Mouse (Mus musculus) erythroid progenitor cell, adult 5-6 weeks (primary cell): ENCODE results near the gene Comp. TPM values are rescaled to one million over a fixed set of nuclear protein-coding genes. Genes with fewer than 3 reads are reported as not detected.

ENCODE experiments used
- ATAC-seq: replicated peaks from 2 replicates; pipeline ENCODE4 v1.8.0; 2016; ENCODE audit warnings: moderate number of reproducible peaks, mild to moderate bottlenecking, moderate TSS enrichment, inconsistent platforms; ENCODE audit not compliant: poor library complexity, low FRiP score, severe bottlenecking
- total RNA-seq, 2 experiments: library from RNA; stranded (forward) in 1 of 2; stranded (reverse) in 1 of 2; fragments of 150-400 nt in 1 of 2; fragments of 186-747, 209-891 nt in 1 of 2; gene quantifications; 2 replicates each; pipeline versions ENCODE4 v1.2.3 to v1.2.4; 2015 to 2017; ENCODE audit warnings: low replicate concordance in 2 of 2

Gene Comp
- total RNA-seq, 2 experiments from 2014 or later = not detected

DNA sequence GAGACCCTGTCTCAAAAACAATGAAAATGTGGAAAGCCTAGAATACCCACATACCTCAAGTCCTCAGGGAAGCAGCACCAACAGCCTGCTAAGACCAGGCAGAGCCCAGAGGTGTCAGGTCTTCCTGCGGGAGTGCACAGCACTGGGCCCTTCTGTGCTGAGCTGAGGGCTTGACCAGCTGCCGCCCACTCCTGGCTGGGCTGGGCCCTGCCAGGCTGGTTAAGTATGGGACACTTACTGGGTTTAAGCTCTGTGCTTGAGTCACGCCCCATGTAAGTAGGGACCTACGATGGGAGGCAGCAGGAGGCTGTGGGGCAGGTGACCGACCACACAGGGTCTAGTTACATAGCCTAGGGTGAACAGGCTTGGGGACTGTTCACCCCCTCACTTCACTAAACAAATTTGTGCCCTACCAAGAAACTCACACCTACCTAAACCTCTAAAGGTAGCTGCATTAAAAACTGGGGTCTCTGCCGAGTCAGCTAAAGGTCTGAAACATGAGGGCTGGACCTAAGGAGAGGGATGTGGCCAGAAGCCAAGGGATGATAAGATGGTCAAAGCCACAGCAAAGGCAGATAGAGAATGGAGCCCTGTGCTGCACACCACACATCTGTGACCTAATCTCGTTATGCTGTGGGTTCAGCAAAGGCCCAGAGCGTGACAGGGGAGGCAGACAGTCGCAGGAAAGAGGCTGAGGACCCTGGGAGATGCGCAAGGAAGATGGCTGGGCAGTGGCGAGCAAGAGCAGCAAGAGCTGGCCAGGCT lies 46.7 kb downstream of the Comp start:
- no peak for ATAC-seq

GRCm38 (mm10) chr8:70421349-70422104 lies 48.2 kb downstream of the Comp start:
- no peak for ATAC-seq

DNA sequence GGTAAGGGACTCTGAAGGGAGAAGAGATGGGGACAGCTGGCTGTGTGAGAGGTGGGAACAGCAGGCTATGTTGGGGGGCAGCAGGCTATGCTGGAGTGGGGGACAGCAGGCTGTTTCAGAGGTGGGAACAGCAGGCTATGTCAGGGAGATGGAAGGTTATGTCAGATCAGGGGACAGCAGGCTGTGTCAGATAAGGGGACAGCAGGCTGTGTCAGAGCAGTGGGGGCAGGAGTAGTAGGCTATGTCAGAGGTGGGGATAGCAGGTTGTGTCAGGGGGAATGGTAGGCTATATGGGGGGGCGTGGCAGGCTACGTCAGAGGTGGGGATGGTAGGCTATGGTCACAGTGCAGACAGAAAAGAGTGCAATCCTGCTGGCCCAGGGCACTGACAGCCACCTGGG lies 49.4 kb downstream of the Comp start:
- ATAC-seq = no peak

DNA sequence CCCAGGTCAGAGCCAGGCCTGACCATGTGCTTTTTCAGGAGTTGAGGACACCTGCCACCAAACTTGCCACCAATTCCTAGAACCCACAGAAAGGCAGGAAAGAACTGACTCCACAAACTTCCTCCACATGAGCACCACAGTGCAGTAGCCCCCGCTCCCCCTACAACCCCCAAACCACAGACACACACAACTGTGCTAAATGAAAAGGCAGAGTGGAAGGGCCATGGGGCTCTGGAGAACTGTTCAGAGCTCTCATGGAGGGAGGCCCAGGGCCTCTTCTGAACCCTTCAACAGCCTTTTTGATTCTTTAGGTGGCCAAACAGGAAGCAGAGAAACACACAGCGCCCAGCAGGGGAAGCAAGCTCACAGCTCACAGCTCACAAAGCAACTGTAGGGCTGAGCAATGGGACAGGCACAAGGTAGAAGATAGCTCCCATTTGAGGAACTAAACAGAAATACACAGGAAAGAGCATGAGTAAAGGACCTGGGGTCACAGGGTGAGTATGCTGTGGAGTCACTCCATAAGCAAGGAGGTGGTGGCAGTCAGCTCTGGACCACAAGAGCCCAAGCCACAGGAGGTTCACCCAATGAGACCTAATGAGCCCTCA lies 53.0 kb downstream of the Comp start:
- no peak for ATAC-seq

DNA sequence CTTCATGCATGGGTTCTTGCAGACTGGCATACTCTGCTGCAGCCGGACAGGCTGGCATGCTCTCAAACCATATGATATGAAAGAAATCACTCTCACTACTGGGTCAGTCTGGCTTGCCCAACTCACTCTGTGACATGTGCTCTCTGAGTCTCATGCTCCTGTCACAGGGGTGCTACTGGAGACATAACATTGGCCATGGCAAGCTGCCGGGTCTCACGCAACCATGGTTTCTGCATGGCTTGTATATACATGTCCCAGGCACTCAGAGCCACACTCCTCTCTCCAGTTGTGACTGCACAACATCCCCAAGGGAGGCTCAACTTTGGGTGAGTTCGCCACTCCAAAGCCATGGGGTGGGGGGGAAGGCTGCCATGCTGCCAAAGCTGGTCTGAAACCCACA lies 57.9 kb downstream of the Comp start:
- ATAC-seq = no peak

Other genes starting within 250 kb of the Comp start
- 8.3 TPM in 1 of 2 replicates, not detected in the other for gene Nr2c2ap, start 242.2 kb upstream of the Comp start, total RNA-seq (2015; ENCODE audit: low replicate concordance)
- 2.3 TPM in 1 of 2 replicates, not detected in the other for gene Nr2c2ap, start 242.2 kb upstream of the Comp start, total RNA-seq (2017; ENCODE audit: low replicate concordance)
- gene Rfxank, start 234.4 kb upstream of the Comp start, total RNA-seq (2015; ENCODE audit: low replicate concordance) = 5.8 and 16.3 TPM in 2 replicates
- gene Rfxank, start 234.4 kb upstream of the Comp start, total RNA-seq (2017; ENCODE audit: low replicate concordance) = 2.3 and 4.9 TPM in 2 replicates
- gene Borcs8, start 234.1 kb upstream of the Comp start, total RNA-seq (2015; ENCODE audit: low replicate concordance) = 18.7 and 20.5 TPM in 2 replicates
- 17.3 and 24.7 TPM in 2 replicates for gene Borcs8, start 234.1 kb upstream of the Comp start, total RNA-seq (2017; ENCODE audit: low replicate concordance)
- not detected in 2 replicates for gene Mef2b, start 233.8 kb upstream of the Comp start, total RNA-seq (2015; ENCODE audit: low replicate concordance)
- not detected in 2 replicates for gene Mef2b, start 233.8 kb upstream of the Comp start, total RNA-seq (2017; ENCODE audit: low replicate concordance)
- 2.9 and 14.1 TPM in 2 replicates for gene Tmem161a, start 201.2 kb upstream of the Comp start, total RNA-seq (2015; ENCODE audit: low replicate concordance)
- 4.9 and 6.5 TPM in 2 replicates for gene Tmem161a, start 201.2 kb upstream of the Comp start, total RNA-seq (2017; ENCODE audit: low replicate concordance)
- 30.6 and 35.3 TPM in 2 replicates for gene Slc25a42, start 161.3 kb upstream of the Comp start, total RNA-seq (2015; ENCODE audit: low replicate concordance)
- gene Slc25a42, start 161.3 kb upstream of the Comp start, total RNA-seq (2017; ENCODE audit: low replicate concordance) = 16.2 and 24.4 TPM in 2 replicates
- gene Sugp2, start 139.3 kb upstream of the Comp start, total RNA-seq (2015; ENCODE audit: low replicate concordance) = 36.8 and 49.0 TPM in 2 replicates
- gene Sugp2, start 139.3 kb upstream of the Comp start, total RNA-seq (2017; ENCODE audit: low replicate concordance) = 51.5 and 60.7 TPM in 2 replicates
- gene Armc6, start 139.1 kb upstream of the Comp start, total RNA-seq (2015; ENCODE audit: low replicate concordance) = 15.1 and 26.4 TPM in 2 replicates
- 5.1 TPM in 1 of 2 replicates, not detected in the other for gene Armc6, start 139.1 kb upstream of the Comp start, total RNA-seq (2017; ENCODE audit: low replicate concordance)
- gene Homer3, start 90.7 kb upstream of the Comp start, total RNA-seq (2015; ENCODE audit: low replicate concordance) = 1.3 TPM in 1 of 2 replicates, not detected in the other
- gene Homer3, start 90.7 kb upstream of the Comp start, total RNA-seq (2017; ENCODE audit: low replicate concordance) = not detected in 2 replicates
- 2.5 and 9.2 TPM in 2 replicates for gene Ddx49, start 71.1 kb upstream of the Comp start, total RNA-seq (2015; ENCODE audit: low replicate concordance)
- gene Ddx49, start 71.1 kb upstream of the Comp start, total RNA-seq (2017; ENCODE audit: low replicate concordance) = 12.5 and 30.4 TPM in 2 replicates
- gene Cope, start 71.0 kb upstream of the Comp start, total RNA-seq (2015; ENCODE audit: low replicate concordance) = 78.6 and 122 TPM in 2 replicates
- gene Cope, start 71.0 kb upstream of the Comp start, total RNA-seq (2017; ENCODE audit: low replicate concordance) = 16.7 and 51.7 TPM in 2 replicates
- gene Cers1, start 57.8 kb upstream of the Comp start, total RNA-seq (2015; ENCODE audit: low replicate concordance) = not detected in 2 replicates
- not detected in 2 replicates for gene Cers1, start 57.8 kb upstream of the Comp start, total RNA-seq (2017; ENCODE audit: low replicate concordance)
- gene Gdf1, start 43.7 kb upstream of the Comp start, total RNA-seq (2015; ENCODE audit: low replicate concordance) = not detected in 2 replicates
- not detected in 2 replicates for gene Gdf1, start 43.7 kb upstream of the Comp start, total RNA-seq (2017; ENCODE audit: low replicate concordance)
- 18.4 and 20.2 TPM in 2 replicates for gene Upf1, start 20.3 kb upstream of the Comp start, total RNA-seq (2015; ENCODE audit: low replicate concordance)
- gene Upf1, start 20.3 kb upstream of the Comp start, total RNA-seq (2017; ENCODE audit: low replicate concordance) = 32.5 and 43.9 TPM in 2 replicates
- gene Crtc1, start 66.0 kb downstream of the Comp start, total RNA-seq (2015; ENCODE audit: low replicate concordance) = 3.8 and 8.6 TPM in 2 replicates
- gene Crtc1, start 66.0 kb downstream of the Comp start, total RNA-seq (2017; ENCODE audit: low replicate concordance) = 0.64 and 2.3 TPM in 2 replicates
- gene Klhl26, start 103.4 kb downstream of the Comp start, total RNA-seq (2015; ENCODE audit: low replicate concordance) = 5.0 and 10.1 TPM in 2 replicates
- gene Klhl26, start 103.4 kb downstream of the Comp start, total RNA-seq (2017; ENCODE audit: low replicate concordance) = 4.0 and 5.1 TPM in 2 replicates
- gene Tmem59l, start 113.8 kb downstream of the Comp start, total RNA-seq (2015; ENCODE audit: low replicate concordance) = 3.2 TPM in 1 of 2 replicates, not detected in the other
- not detected in 2 replicates for gene Tmem59l, start 113.8 kb downstream of the Comp start, total RNA-seq (2017; ENCODE audit: low replicate concordance)
- gene Crlf1, start 119.6 kb downstream of the Comp start, total RNA-seq (2015; ENCODE audit: low replicate concordance) = not detected in 2 replicates
- 1.4 TPM in 1 of 2 replicates, not detected in the other for gene Crlf1, start 119.6 kb downstream of the Comp start, total RNA-seq (2017; ENCODE audit: low replicate concordance)
- 22.3 TPM in 1 of 2 replicates, not detected in the other for gene Rex1bd, start 133.2 kb downstream of the Comp start, total RNA-seq (2015; ENCODE audit: low replicate concordance)
- 17.8 and 19.6 TPM in 2 replicates for gene Rex1bd, start 133.2 kb downstream of the Comp start, total RNA-seq (2017; ENCODE audit: low replicate concordance)
- 1,194 and 1,251 TPM in 2 replicates for gene Uba52, start 137.2 kb downstream of the Comp start, total RNA-seq (2015; ENCODE audit: low replicate concordance)
- gene Uba52, start 137.2 kb downstream of the Comp start, total RNA-seq (2017; ENCODE audit: low replicate concordance) = 418 and 1,480 TPM in 2 replicates
- gene Fkbp8, start 154.2 kb downstream of the Comp start, total RNA-seq (2015; ENCODE audit: low replicate concordance) = 28.9 and 45.8 TPM in 2 replicates
- gene Fkbp8, start 154.2 kb downstream of the Comp start, total RNA-seq (2017; ENCODE audit: low replicate concordance) = 74.7 and 94.6 TPM in 2 replicates
- 27.8 and 34.4 TPM in 2 replicates for gene Kxd1, start 154.4 kb downstream of the Comp start, total RNA-seq (2015; ENCODE audit: low replicate concordance)
- gene Kxd1, start 154.4 kb downstream of the Comp start, total RNA-seq (2017; ENCODE audit: low replicate concordance) = 11.8 and 14.4 TPM in 2 replicates
- gene Ell, start 165.9 kb downstream of the Comp start, total RNA-seq (2015; ENCODE audit: low replicate concordance) = 10.5 and 22.3 TPM in 2 replicates
- gene Ell, start 165.9 kb downstream of the Comp start, total RNA-seq (2017; ENCODE audit: low replicate concordance) = 2.8 and 15.5 TPM in 2 replicates
- 5.8 and 15.9 TPM in 2 replicates for gene Isyna1, start 220.8 kb downstream of the Comp start, total RNA-seq (2015; ENCODE audit: low replicate concordance)
- gene Isyna1, start 220.8 kb downstream of the Comp start, total RNA-seq (2017; ENCODE audit: low replicate concordance) = 2.5 and 8.0 TPM in 2 replicates
- 9.0 and 13.0 TPM in 2 replicates for gene Ssbp4, start 235.3 kb downstream of the Comp start, total RNA-seq (2015; ENCODE audit: low replicate concordance)
- 18.1 and 30.6 TPM in 2 replicates for gene Ssbp4, start 235.3 kb downstream of the Comp start, total RNA-seq (2017; ENCODE audit: low replicate concordance)
- 2.5 and 11.7 TPM in 2 replicates for gene Lrrc25, start 242.6 kb downstream of the Comp start, total RNA-seq (2015; ENCODE audit: low replicate concordance)
- gene Lrrc25, start 242.6 kb downstream of the Comp start, total RNA-seq (2017; ENCODE audit: low replicate concordance) = 2.3 and 3.5 TPM in 2 replicates